Comparison of ENCODE assay signal across 27 mouse cellular contexts in genomic region chr1:104617374-104617773, GRCm38 (mm10).
DNase-seq lines count a peak whose midpoint lies in the region; ATAC-seq and TF ChIP-seq lines count a peak whose summit lies in the region.
"Had no signal": no experiment of that assay in that cellular context is flagged by ENCODE, and none has a peak within 500 bp of the region (broad histone marks: within the 10 kb centered on the region; RNA-seq: fewer than 3 reads in every experiment).

No protein-coding gene starts in this region.

- no peak overlapping the region for H3K4me2 ChIP-seq in hindbrain, embryonic 13.5 days
- H3K4me2 ChIP-seq in hindbrain, embryonic 12.5 days (replicated peaks) = no peak overlapping the region
- H3K4me2 ChIP-seq in midbrain, postnatal 0 days (ENCODE audit: low read depth, low read length, poor library complexity, severe bottlenecking) = no peak overlapping the region
- H3K4me2 ChIP-seq in midbrain, embryonic 15.5 days = no peak overlapping the region
- H3K4me2 ChIP-seq: forebrain, embryonic 12.5 days; heart, embryonic 13.5 days; intestine, embryonic 15.5 days; kidney, embryonic 15.5 days had no signal

- H3K36me3 ChIP-seq in hindbrain, embryonic 13.5 days = no peaks in the 10 kb centered on the region
- no peaks in the 10 kb centered on the region for H3K36me3 ChIP-seq in hindbrain, embryonic 12.5 days
- no peaks in the 10 kb centered on the region for H3K36me3 ChIP-seq in midbrain, postnatal 0 days (ENCODE audit: insufficient read depth, low read length)
- H3K36me3 ChIP-seq in midbrain, embryonic 15.5 days (replicated peaks) = no peaks in the 10 kb centered on the region
- H3K36me3 ChIP-seq: forebrain, embryonic 12.5 days; heart, embryonic 10.5 days; heart, embryonic 13.5 days; intestine, embryonic 15.5 days; kidney, embryonic 15.5 days had no signal

- H3K4me3 ChIP-seq in hindbrain, embryonic 13.5 days = no peak overlapping the region
- H3K4me3 ChIP-seq in hindbrain, embryonic 12.5 days = no peak overlapping the region
- H3K4me3 ChIP-seq in midbrain, postnatal 0 days (ENCODE audit: low read depth, low read length) = no peak overlapping the region
- no peak overlapping the region for H3K4me3 ChIP-seq in midbrain, embryonic 15.5 days
- H3K4me3 ChIP-seq: forebrain, embryonic 12.5 days; gastrocnemius, adult 2 months; heart, adult 2 months; heart, embryonic 10.5 days; heart, embryonic 13.5 days; intestine, embryonic 15.5 days; kidney, embryonic 15.5 days had no signal

- no peaks in the 10 kb centered on the region for H3K27me3 ChIP-seq in hindbrain, embryonic 13.5 days
- no peaks in the 10 kb centered on the region for H3K27me3 ChIP-seq in hindbrain, embryonic 12.5 days
- H3K27me3 ChIP-seq in midbrain, postnatal 0 days (ENCODE audit: insufficient read depth, low read length) = no peaks in the 10 kb centered on the region
- H3K27me3 ChIP-seq in midbrain, embryonic 15.5 days (replicated peaks) = no peaks in the 10 kb centered on the region
- H3K27me3 ChIP-seq: forebrain, embryonic 12.5 days; heart, embryonic 13.5 days; intestine, embryonic 15.5 days; kidney, embryonic 15.5 days had no signal

- peak; percentile 28 for DNase-seq in midbrain, postnatal 0 days (ENCODE audit: low spot score)
- DNase-seq in gonadal fat pad, adult 2 months (ENCODE audit: low read depth) = peak; percentile 12
- no peak for DNase-seq in embryo, embryonic 9.5 days (ENCODE audit: extremely low spot score)
- no peak for DNase-seq in adrenal gland, adult 18-20 months (ENCODE audit: low spot score in 2 of 2)
- DNase-seq: adrenal gland, adult 8-10 months; adrenal gland, postnatal 25 days; cerebellum, adult 18-20 months; cerebellum, adult 9-11 months; cerebellum, postnatal 36 days; embryo, embryonic 11 days; forebrain, postnatal 0 days; gastrocnemius, adult 2 months; gastrocnemius, postnatal 14 days; heart, adult 2 months; heart, postnatal 14 days; heart, postnatal 4 days; kidney, adult 11 months; kidney, adult 8-10 months had no signal

- 76% methylated on average over 1 of the region's 1 CpGs for WGBS in hindbrain, embryonic 13.5 days
- WGBS in hindbrain, embryonic 12.5 days = 84% methylated on average over 1 of the region's 1 CpGs
- WGBS in midbrain, postnatal 0 days = 76% methylated on average over 1 of the region's 1 CpGs
- 79% methylated on average over 1 of the region's 1 CpGs for WGBS in midbrain, embryonic 15.5 days

- no peak overlapping the region; the same call in 1 of the 2 replicates for H3K27ac ChIP-seq in hindbrain, embryonic 13.5 days
- H3K27ac ChIP-seq in hindbrain, embryonic 12.5 days = no peak overlapping the region
- H3K27ac ChIP-seq in midbrain, postnatal 0 days (ENCODE audit: low read depth, low read length) = no peak overlapping the region
- no peak overlapping the region for H3K27ac ChIP-seq in midbrain, embryonic 15.5 days
- H3K27ac ChIP-seq: forebrain, embryonic 12.5 days; gastrocnemius, adult 2 months; heart, adult 2 months; heart, embryonic 10.5 days; heart, embryonic 13.5 days; intestine, embryonic 15.5 days; kidney, embryonic 15.5 days had no signal

- TF ChIP-seq CTCF in midbrain, postnatal 0 days (IDR thresholded peaks at IDR 0.05) = no peak

- H3K9me3 ChIP-seq in hindbrain, embryonic 13.5 days = no peaks in the 10 kb centered on the region
- no peaks in the 10 kb centered on the region for H3K9me3 ChIP-seq in hindbrain, embryonic 12.5 days (replicated peaks)
- H3K9me3 ChIP-seq in midbrain, postnatal 0 days (ENCODE audit: low read length) = no peaks in the 10 kb centered on the region
- no peaks in the 10 kb centered on the region for H3K9me3 ChIP-seq in midbrain, embryonic 15.5 days
- H3K9me3 ChIP-seq: forebrain, embryonic 12.5 days; heart, embryonic 10.5 days; heart, embryonic 13.5 days; intestine, embryonic 15.5 days; kidney, embryonic 15.5 days had no signal

- 0 out of 2 replicates have a peak, but pooled peaks cover 2% of the 10 kb centered on the region for H3K4me1 ChIP-seq in hindbrain, embryonic 13.5 days (replicated peaks)
- no peaks in the 10 kb centered on the region for H3K4me1 ChIP-seq in hindbrain, embryonic 12.5 days
- H3K4me1 ChIP-seq in midbrain, postnatal 0 days (ENCODE audit: insufficient read depth, low read length) = no peaks in the 10 kb centered on the region
- H3K4me1 ChIP-seq in midbrain, embryonic 15.5 days = no peaks in the 10 kb centered on the region
- H3K4me1 ChIP-seq: forebrain, embryonic 12.5 days; heart, embryonic 10.5 days; heart, embryonic 13.5 days; intestine, embryonic 15.5 days; kidney, embryonic 15.5 days had no signal

- H3K9ac ChIP-seq in hindbrain, embryonic 13.5 days = no peak overlapping the region
- no peak overlapping the region for H3K9ac ChIP-seq in hindbrain, embryonic 12.5 days
- H3K9ac ChIP-seq in midbrain, postnatal 0 days (replicated peaks; ENCODE audit: low read length, poor library complexity, severe bottlenecking) = no peak overlapping the region
- no peak overlapping the region for H3K9ac ChIP-seq in midbrain, embryonic 15.5 days
- H3K9ac ChIP-seq: forebrain, embryonic 12.5 days; forebrain, postnatal 0 days; heart, embryonic 13.5 days; intestine, embryonic 15.5 days; kidney, embryonic 15.5 days had no signal

- peak; percentile 68 for ATAC-seq in hindbrain, embryonic 13.5 days (ENCODE audit: low FRiP score)
- ATAC-seq in hindbrain, embryonic 12.5 days (ENCODE audit: low FRiP score) = no peak
- no peak for ATAC-seq in midbrain, postnatal 0 days (ENCODE audit: low FRiP score)
- no peak for ATAC-seq in midbrain, embryonic 15.5 days (replicated peaks)
- ATAC-seq: CD4-positive, CD25-positive, alpha-beta regulatory T cell, adult 4 months; forebrain, postnatal 0 days; intestine, embryonic 15.5 days had no signal

Comparison
In these comparisons a context has a peak if more than half of its experiments do, and no peak if none do; other contexts are left out.
1. DNase-seq: peak in midbrain, postnatal 0 days (single experiment) and gonadal fat pad, adult 2 months (single experiment); none in embryo, embryonic 9.5 days (single experiment) and adrenal gland, adult 18-20 months (0 of 2).